Mouse (Mus musculus): ENCODE measurements around the gene Ttll5.

- TF ChIP-seq CTCF (IDR thresholded peaks at IDR 0.05; ENCODE audit: extremely low read depth, insufficient read depth, low read length) (peak; percentile 35; the same call in 1 of the 2 replicates), POLR2A (IDR thresholded peaks at IDR 0.05; ENCODE audit: extremely low read depth, insufficient read depth, low read length) (no peak)
Measured at GRCm38 (mm10) chr12:85930713-85931112, 106.3 kb downstream of the Ttll5 start.
